Mouse (Mus musculus) intestine, postnatal 0 days (tissue): Measurements from ENCODE around the gene Adam1a. TPM values are rescaled to one million over a fixed set of nuclear protein-coding genes. Genes with fewer than 3 reads are reported as not detected.

ENCODE experiments used
- ATAC-seq: fragments of 200-750 bp; cut with Nextera tagmentation; 2 replicates; pipeline ENCODE4 v1.8.0; 2017; ENCODE audit warnings: mild to moderate bottlenecking, moderate TSS enrichment, moderate library complexity
- H3K27ac ChIP-seq: fragments of 300-500 bp; sonication (generic); 2 replicates; pipeline ENCODE4 v1.5.1; 2014; ENCODE audit warnings: mild to moderate bottlenecking, low read depth, low read length, moderate library complexity
- H3K27me3 ChIP-seq: fragments of 300-500 bp; sonication (generic); replicated peaks from 2 replicates; pipeline ENCODE4 v1.6.1; 2014; ENCODE audit warnings: low read length, mixed read lengths; ENCODE audit not compliant: control insufficient read depth, insufficient read depth
- H3K36me3 ChIP-seq: fragments of 300-500 bp; sonication (generic); 2 replicates; pipeline ENCODE4 v1.6.1; 2014; ENCODE audit warnings: mild to moderate bottlenecking, moderate library complexity; ENCODE audit not compliant: control insufficient read depth, insufficient read depth
- H3K4me1 ChIP-seq: fragments of 300-500 bp; sonication (generic); replicated peaks from 2 replicates; pipeline ENCODE4 v1.6.1; 2014; ENCODE audit warnings: antibody characterized with exemption, low read length, mixed read lengths; ENCODE audit not compliant: control insufficient read depth, insufficient read depth
- H3K4me2 ChIP-seq: fragments of 300-500 bp; sonication (generic); replicated peaks from 2 replicates; pipeline ENCODE4 v1.6.1; 2014; ENCODE audit warnings: low read depth, mild to moderate bottlenecking, moderate library complexity
- H3K4me3 ChIP-seq: fragments of 300-500 bp; sonication (generic); 2 replicates; pipeline ENCODE4 v1.5.1; 2014; ENCODE audit warnings: low read depth, low read length
- H3K9ac ChIP-seq: fragments of 300-500 bp; sonication (generic); 2 replicates; pipeline ENCODE4 v1.6.1; 2014; ENCODE audit warnings: mild to moderate bottlenecking, low read depth, low read length
- H3K9me3 ChIP-seq: fragments of 300-500 bp; sonication (generic); 2 replicates; pipeline ENCODE4 v1.6.1; 2016; ENCODE audit warnings: mixed run types; ENCODE audit not compliant: control insufficient read depth
- CTCF ChIP-seq: sonication (generic); IDR thresholded peaks from 2 replicates; pipeline ENCODE4 v1.5.1; 2016; ENCODE audit warnings: low read depth, mild to moderate bottlenecking, control low read depth, antibody characterized with exemption, moderate library complexity
- WGBS: fragments of 180-500 bp; shearing (Covaris S2); extraction: QIAGEN DNeasy Blood & Tissue Kit; methylation state at CpG from one replicate; pipeline ENCODE4 v1.1.7; 2014; 5-methylcytosine and 5-hydroxymethylcytosine counted together
- polyA plus RNA-seq: library from polyadenylated mRNA; unstranded; fragments of >200 nt; fragmentation: Nextera tagmentation; extraction: Ambion mirVana; gene quantifications from 2 replicates; pipeline ENCODE4 v1.2.1, GENCODE M21; 2015

Gene Adam1a
- polyA plus RNA-seq, 1 experiment from 2014 or later: 0.39 TPM

DNA sequence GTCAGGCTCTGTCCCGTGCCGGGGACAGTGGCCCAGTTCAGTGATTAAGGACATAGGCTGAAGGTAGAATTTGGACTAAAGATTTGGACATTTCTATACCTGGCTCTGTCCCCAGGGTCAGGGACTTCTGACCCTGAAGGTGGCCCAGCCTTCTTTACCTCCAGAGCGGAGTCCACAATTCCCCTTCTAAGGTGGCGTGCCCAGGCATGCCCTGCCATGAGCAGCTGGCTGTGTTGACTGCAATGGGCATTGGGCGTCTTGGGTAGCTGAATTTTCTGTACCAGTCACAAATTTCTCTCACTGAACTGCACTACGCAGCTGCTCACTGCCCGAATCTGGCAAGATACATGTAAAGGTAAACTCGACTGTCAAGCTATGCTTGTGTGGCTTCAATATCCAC is 36.7 kb upstream of the Adam1a start:
- ATAC-seq: no peak

DNA sequence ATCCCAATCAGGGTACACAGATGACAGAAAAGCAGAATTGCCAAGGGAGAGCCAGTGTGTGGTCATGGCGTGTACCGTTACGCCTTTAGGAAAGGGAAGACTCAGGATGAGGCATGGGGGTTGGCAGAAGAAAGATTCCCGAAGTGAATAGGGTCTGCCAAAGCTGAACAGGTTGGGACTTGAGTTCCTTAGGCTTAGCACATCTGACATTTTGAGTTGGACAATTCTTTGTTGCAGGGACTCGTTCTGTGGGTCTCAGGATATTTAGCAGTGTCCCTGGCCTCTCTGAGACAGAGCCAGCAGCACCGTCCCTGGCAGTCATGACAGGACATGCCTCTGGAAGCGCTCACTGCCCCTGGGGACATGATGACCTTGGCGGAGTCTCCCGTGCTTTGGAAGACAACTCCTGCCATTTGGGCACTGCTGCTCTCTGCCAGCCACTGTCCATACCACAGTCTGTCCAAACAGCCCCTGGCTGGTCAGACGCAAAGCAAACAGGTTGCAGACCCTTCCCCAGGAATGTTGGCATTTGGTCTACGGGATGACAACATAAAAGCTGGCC is 31.7 kb upstream of the Adam1a start:
- ATAC-seq: no peak
- no peak overlapping the region for H3K27ac ChIP-seq
- peaks cover 75% of the 10 kb centered on the region for H3K36me3 ChIP-seq
- H3K4me3 ChIP-seq: no peak overlapping the region
- no peak overlapping the region for H3K9ac ChIP-seq
- 84% methylated on average over 11 of the region's 11 CpGs for WGBS
- no peak for TF ChIP-seq CTCF
- H3K27me3 ChIP-seq: no peaks in the 10 kb centered on the region
- H3K4me1 ChIP-seq: no peaks in the 10 kb centered on the region
- no peaks in the 10 kb centered on the region for H3K9me3 ChIP-seq
- H3K4me2 ChIP-seq: no peak overlapping the region

More for the DNA sequence above, 36.7 kb upstream of the Adam1a start:
- Histone ChIP-seq H3K4me3 (no peak overlapping the region), H3K9ac (no peak overlapping the region), H3K27me3 (no peaks in the 10 kb centered on the region), H3K9me3 (no peaks in the 10 kb centered on the region), H3K4me2 (no peak overlapping the region), H3K4me1 (0 out of 2 replicates have a peak, but pooled peaks cover 3% of the 10 kb centered on the region), H3K27ac (no peak overlapping the region), H3K36me3 (peaks cover 30% of the 10 kb centered on the region)
- 96% methylated on average over 8 of the region's 8 CpGs for WGBS
- TF ChIP-seq CTCF: no peak

DNA sequence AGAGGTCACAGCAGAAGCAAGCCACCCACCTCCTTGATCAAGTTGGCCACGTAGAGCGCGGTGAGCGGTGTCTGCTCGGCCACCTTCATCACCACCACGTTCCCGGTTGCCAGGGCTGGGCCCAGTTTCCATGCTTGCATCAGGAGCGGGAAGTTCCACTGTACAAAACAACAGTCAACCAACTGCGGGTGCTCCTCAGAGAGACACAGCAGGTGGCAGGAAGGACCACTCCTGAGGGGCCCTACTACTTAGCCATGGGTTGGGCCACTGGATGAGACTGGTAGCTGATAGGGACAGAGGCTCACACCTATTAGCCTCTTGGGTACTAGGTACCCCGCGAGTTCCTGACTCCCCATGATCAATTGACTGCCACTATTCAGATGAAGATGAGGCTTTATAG is 30.6 kb upstream of the Adam1a start:
- no peak for TF ChIP-seq CTCF
- no peak overlapping the region for H3K27ac ChIP-seq
- 96% methylated on average over 11 of the region's 11 CpGs for WGBS
- no peak for ATAC-seq
- no peaks in the 10 kb centered on the region for H3K4me1 ChIP-seq
- no peaks in the 10 kb centered on the region for H3K27me3 ChIP-seq
- H3K4me2 ChIP-seq: no peak overlapping the region
- no peaks in the 10 kb centered on the region for H3K9me3 ChIP-seq
- H3K36me3 ChIP-seq: peaks cover 86% of the 10 kb centered on the region
- no peak overlapping the region for H3K4me3 ChIP-seq
- no peak overlapping the region for H3K9ac ChIP-seq

DNA sequence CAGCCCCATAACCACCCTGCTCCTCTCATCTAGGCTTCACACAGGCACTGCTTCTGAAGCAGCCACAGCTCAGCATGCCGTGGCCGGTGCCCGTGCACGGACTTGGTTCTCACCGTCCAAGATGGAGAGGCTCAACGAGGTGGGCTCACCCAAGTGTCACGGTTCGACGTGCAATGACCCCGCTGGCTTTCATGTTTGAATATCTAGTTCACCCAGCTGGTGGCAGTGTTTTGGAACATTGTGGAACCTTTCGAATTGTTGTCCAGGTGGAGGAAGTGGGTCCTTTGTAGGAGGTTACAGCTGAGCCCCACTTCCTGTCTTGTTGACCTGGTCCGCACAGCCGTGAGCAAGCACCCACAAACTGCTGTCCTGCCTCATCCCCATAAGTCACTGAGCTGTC is 28.9 kb upstream of the Adam1a start:
- Histone ChIP-seq H3K36me3 (peaks cover 81% of the 10 kb centered on the region), H3K4me1 (no peaks in the 10 kb centered on the region), H3K4me3 (no peak overlapping the region), H3K9ac (no peak overlapping the region), H3K4me2 (no peak overlapping the region), H3K9me3 (no peaks in the 10 kb centered on the region), H3K27me3 (no peaks in the 10 kb centered on the region), H3K27ac (no peak overlapping the region)
- no peak for TF ChIP-seq CTCF
- no peak for ATAC-seq
- WGBS: 91% methylated on average over 13 of the region's 13 CpGs

DNA sequence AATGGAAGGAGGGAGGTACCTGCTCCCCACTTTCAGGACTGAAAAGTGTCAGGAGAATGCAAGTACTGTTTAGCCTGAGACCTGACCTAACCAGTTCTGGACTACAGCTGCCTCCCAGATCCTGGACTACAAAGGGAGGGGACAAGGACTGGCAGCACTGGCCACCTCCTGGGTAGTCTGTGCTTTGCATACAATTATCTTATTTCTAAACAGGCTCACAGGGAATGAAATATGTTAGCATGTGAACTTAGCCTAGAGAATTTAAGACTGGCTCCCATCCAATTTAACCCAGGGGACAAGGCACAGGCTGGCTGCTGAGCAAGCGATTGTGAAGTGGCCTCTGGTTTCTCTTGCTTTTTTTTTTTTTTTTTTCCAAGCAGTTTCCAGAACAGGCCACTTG is 25.5 kb upstream of the Adam1a start:
- no peak overlapping the region for H3K27ac ChIP-seq
- H3K4me1 ChIP-seq: no peaks in the 10 kb centered on the region
- H3K36me3 ChIP-seq: peaks cover 60% of the 10 kb centered on the region
- TF ChIP-seq CTCF: no peak
- WGBS: 52% methylated on average over 1 of the region's 1 CpGs
- no peak overlapping the region for H3K4me2 ChIP-seq
- no peaks in the 10 kb centered on the region for H3K9me3 ChIP-seq
- H3K9ac ChIP-seq: no peak overlapping the region
- no peak overlapping the region for H3K4me3 ChIP-seq
- ATAC-seq: no peak
- no peaks in the 10 kb centered on the region for H3K27me3 ChIP-seq

DNA sequence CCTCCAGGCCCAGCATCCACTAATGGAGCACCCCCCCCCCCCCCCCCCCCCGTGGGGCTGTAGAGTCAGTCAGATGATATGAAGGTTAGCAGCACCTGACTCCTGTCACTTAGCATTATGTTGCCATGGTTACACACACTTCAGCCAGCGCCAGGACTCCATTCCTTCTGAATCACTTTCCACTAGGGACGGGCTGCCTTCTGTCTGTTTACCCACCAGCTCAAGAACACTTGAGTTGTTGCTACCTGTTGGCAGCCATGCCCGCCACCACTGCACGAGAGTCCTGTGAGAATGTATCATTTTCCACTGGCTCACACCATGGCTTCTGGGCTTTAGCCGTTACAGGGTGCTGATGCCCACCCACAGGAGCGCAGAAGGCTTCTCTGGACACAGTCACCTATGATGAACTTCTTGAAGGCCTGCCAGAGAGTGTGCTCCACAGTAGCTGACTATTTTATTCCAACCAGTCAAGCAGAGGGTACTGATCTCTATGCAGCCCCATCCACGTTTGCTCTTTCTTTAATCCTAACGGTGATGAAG is 24.7 kb upstream of the Adam1a start:
- Histone ChIP-seq H3K9ac (no peak overlapping the region), H3K27me3 (no peaks in the 10 kb centered on the region), H3K4me2 (no peak overlapping the region), H3K36me3 (peaks cover 52% of the 10 kb centered on the region), H3K4me1 (0 out of 2 replicates have a peak, but pooled peaks cover 4% of the 10 kb centered on the region), H3K4me3 (no peak overlapping the region), H3K9me3 (no peaks in the 10 kb centered on the region), H3K27ac (no peak overlapping the region)
- WGBS: 73% methylated on average over 9 of the region's 9 CpGs
- TF ChIP-seq CTCF: no peak
- no peak for ATAC-seq
